Mouse (Mus musculus) splenic B cell, adult 2 months (primary cell): ENCODE results near the gene Ublcp1.
A peak's percentile ranks its signal among the peaks of the same experiment; 100 is the strongest.

ENCODE experiments used
- DNase-seq: peaks from one replicate; pipeline ENCODE4 v3.0.0-alpha.2; 2011; ENCODE audit warnings: low read depth, low spot score
- H3K27me3 ChIP-seq: 2 replicates; pipeline ENCODE4 v1.6.1; 2012; ENCODE audit warnings: mild to moderate bottlenecking, low read length, moderate library complexity, mixed read lengths; ENCODE audit not compliant: control insufficient read depth, poor library complexity, insufficient read depth, severe bottlenecking
- H3K36me3 ChIP-seq: 2 replicates; pipeline ENCODE4 v1.6.1; 2012; ENCODE audit warnings: mild to moderate bottlenecking, low read length, moderate library complexity, mixed read lengths; ENCODE audit not compliant: control insufficient read depth, poor library complexity, insufficient read depth, severe bottlenecking

The Ublcp1 gene

GRCm38 (mm10) chr11:44470432-44471336, at the start of gene Ublcp1:
Gene Ublcp1 (minus strand): TSS chr11:44470498.
- Histone ChIP-seq H3K27me3 (no peaks in the 10 kb centered on the region), H3K36me3 (no peaks in the 10 kb centered on the region)
- DNase-seq, result peak; percentile 96

- no peaks in the 10 kb centered on the region for H3K27me3 ChIP-seq
- H3K36me3 ChIP-seq, result peaks cover 5% of the 10 kb centered on the region; the same call in 1 of the 2 replicates
- DNase-seq, result peak; percentile 33
Measured at GRCm38 (mm10) chr11:44519096-44519949, 49.0 kb upstream of the Ublcp1 start.

- Histone ChIP-seq H3K36me3 (0 out of 2 replicates have a peak, but pooled peaks cover 4% of the 10 kb centered on the region), H3K27me3 (no peaks in the 10 kb centered on the region)
- peak; percentile 84 for DNase-seq
Measured at GRCm38 (mm10) chr11:44518281-44519095, 48.2 kb upstream of the Ublcp1 start, which contains the start of gene Rnf145. Gene Rnf145 (plus strand): TSS chr11:44518964.

- no peaks in the 10 kb centered on the region for H3K27me3 ChIP-seq
- DNase-seq, result no peak
Measured at GRCm38 (mm10) chr11:44517561-44518280, 47.4 kb upstream of the Ublcp1 start.

GRCm38 (mm10) chr11:44516362-44516761, 46.1 kb upstream of the Ublcp1 start:
- Histone ChIP-seq H3K36me3 (no peaks in the 10 kb centered on the region), H3K27me3 (no peaks in the 10 kb centered on the region)
- no peak for DNase-seq

More at GRCm38 (mm10) chr11:44517561-44518280, 47.4 kb upstream of the Ublcp1 start:
- H3K36me3 ChIP-seq, result 0 out of 2 replicates have a peak, but pooled peaks cover 2% of the 10 kb centered on the region

GRCm38 (mm10) chr11:44514666-44515065, 44.4 kb upstream of the Ublcp1 start:
- H3K27me3 ChIP-seq, result no peaks in the 10 kb centered on the region
- no peaks in the 10 kb centered on the region for H3K36me3 ChIP-seq
- no peak for DNase-seq

- H3K27me3 ChIP-seq, result no peaks in the 10 kb centered on the region
- no peak for DNase-seq
Measured at GRCm38 (mm10) chr11:44513026-44513422, 42.7 kb upstream of the Ublcp1 start.

GRCm38 (mm10) chr11:44512044-44513025, 42.0 kb upstream of the Ublcp1 start:
- no peaks in the 10 kb centered on the region for H3K27me3 ChIP-seq
- DNase-seq, result no peak
- no peaks in the 10 kb centered on the region for H3K36me3 ChIP-seq

More at GRCm38 (mm10) chr11:44513026-44513422, 42.7 kb upstream of the Ublcp1 start:
- no peaks in the 10 kb centered on the region for H3K36me3 ChIP-seq

GRCm38 (mm10) chr11:44510371-44510770, 40.1 kb upstream of the Ublcp1 start:
- Histone ChIP-seq H3K36me3 (no peaks in the 10 kb centered on the region), H3K27me3 (no peaks in the 10 kb centered on the region)
- no peak for DNase-seq

GRCm38 (mm10) chr11:44509906-44510305, 39.6 kb upstream of the Ublcp1 start:
- no peaks in the 10 kb centered on the region for H3K36me3 ChIP-seq
- no peaks in the 10 kb centered on the region for H3K27me3 ChIP-seq
- DNase-seq, result no peak

GRCm38 (mm10) chr11:44508876-44509275, 38.6 kb upstream of the Ublcp1 start:
- Histone ChIP-seq H3K27me3 (no peaks in the 10 kb centered on the region), H3K36me3 (no peaks in the 10 kb centered on the region)
- no peak for DNase-seq

GRCm38 (mm10) chr11:44504761-44505160, 34.5 kb upstream of the Ublcp1 start:
- H3K27me3 ChIP-seq, result no peaks in the 10 kb centered on the region
- no peak for DNase-seq
- H3K36me3 ChIP-seq, result no peaks in the 10 kb centered on the region

GRCm38 (mm10) chr11:44504146-44504545, 33.8 kb upstream of the Ublcp1 start:
- peak; percentile 70 for DNase-seq
- Histone ChIP-seq H3K27me3 (no peaks in the 10 kb centered on the region), H3K36me3 (no peaks in the 10 kb centered on the region)
